Mouse (Mus musculus) thymus, postnatal 10 days (tissue): ENCODE results near the gene Xirp1.

Source experiments
- DNase-seq, 2 experiments: peaks; one replicate each; pipeline ENCODE4 v3.0.0; 2021; ENCODE audit warnings: low spot score in 2 of 2

Gene Xirp1

GRCm38 (mm10) chr9:120023086-120023811 lies at the start of gene Xirp1:
Gene Xirp1, minus strand, starts transcription at chr9:120023598.
- DNase-seq = no peak

GRCm38 (mm10) chr9:120073169-120073568 lies 49.8 kb upstream of the Xirp1 start:
- DNase-seq = peak; percentile 31 to 62

GRCm38 (mm10) chr9:120071251-120071650 lies 47.9 kb upstream of the Xirp1 start:
- DNase-seq = no peak

- no peak for DNase-seq
These were observed 46.4 kb upstream of the Xirp1 start, which contains the start of gene Cx3cr1 for GRCm38 (mm10) chr9:120069779-120070178. Gene Cx3cr1, minus strand, starts transcription at chr9:120069879.

DNA sequence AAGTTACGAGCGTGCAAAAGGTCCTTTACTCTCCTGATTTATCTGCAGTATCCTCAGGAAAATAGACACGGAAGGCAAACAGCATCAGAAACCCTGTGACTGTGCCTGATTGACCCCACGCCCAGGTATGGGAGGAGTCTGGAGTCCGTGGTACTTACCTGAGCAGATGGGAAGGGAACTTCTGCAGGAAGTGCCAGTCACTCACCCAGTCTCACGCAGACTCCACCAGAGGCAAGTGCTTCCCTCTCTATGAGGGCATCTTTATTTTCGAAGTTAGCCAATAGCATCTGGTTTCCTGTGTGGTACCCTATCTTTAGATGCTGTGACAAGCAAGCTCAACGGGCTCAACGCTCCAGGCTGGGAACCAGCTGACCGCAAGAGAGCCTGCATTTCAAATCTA lies 44.6 kb upstream of the Xirp1 start:
- DNase-seq = no peak

- DNase-seq = no peak
These were observed 44.2 kb upstream of the Xirp1 start for GRCm38 (mm10) chr9:120067609-120068008.

DNA sequence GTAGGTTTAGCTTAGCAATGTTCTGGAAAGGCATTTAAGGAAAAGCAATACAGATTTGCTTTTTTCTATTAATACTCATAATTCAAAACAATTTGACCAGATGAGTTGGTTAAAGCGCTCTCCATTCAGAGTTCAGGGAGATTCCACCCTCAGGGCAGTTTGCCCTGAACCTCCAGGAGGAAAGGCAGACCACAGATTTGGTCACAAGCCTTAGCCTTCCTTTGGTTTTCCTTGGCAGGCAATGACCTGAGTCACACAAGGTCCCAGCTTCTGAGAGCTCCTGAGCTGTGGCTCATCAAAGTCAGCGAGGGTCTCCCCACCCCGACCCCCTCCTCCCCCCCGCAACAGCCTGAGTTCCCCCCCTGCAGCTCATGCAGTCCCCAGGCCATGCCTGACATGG lies 40.9 kb upstream of the Xirp1 start:
- DNase-seq = no peak

DNA sequence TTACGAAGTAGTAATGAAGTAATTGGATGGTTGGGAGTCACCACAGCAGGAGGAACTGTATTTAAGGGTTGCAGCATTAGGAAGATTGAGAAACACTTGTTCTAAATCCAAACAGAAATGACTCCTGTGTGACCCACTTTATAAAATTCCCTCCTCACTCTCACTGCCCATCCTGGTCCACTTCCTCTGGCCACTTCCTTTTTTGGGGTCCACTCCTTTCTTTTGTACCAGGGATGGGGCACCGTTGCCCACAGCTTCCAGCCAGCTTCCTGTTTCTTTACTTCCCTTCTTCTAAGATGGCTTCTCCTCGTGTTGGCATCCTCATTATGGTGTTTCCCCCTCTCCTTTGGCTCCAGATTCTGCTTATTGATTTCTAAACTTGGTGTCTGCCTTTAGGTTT lies 35.3 kb upstream of the Xirp1 start:
- no peak for DNase-seq

DNA sequence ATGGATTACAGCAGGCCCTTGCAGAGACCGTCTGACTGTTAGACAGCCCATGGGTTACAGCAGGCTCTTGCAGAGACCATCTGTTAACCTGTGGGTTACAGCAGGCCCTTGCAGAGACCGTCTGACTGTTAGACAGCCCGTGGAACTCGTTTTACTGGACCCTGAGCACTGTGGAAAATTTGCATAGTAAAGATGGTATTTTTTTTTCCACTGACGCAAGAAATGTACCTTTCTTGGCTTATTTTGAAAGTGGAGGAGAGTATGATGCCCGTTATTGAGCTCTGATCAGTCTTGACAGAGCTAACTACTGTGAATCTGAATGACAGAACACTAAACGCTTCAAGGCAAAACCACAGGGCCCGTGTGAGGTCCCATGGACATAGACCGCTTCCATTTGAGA lies 32.8 kb upstream of the Xirp1 start:
- no peak for DNase-seq

- peak; percentile 23 to 30 for DNase-seq
These were observed 31.3 kb upstream of the Xirp1 start for GRCm38 (mm10) chr9:120054545-120055277.

DNA sequence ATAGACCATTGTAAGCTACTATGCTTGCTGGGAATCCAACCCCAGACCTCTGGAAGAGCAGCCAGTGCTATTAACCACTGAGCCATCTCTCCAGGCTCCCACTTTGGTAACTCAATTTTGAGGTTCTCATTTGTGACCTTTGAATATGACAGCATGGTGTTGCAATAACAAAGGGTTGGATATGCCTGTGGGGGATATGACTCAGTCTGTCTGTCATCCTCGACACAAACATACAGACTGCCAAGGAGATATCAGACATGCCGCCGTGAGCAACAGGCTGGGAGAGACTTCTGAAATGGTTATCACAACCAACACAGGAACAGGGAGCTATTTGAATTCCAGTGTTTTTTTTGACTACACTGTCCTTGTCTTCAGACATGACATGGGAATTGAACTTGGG lies 26.0 kb upstream of the Xirp1 start:
- no peak for DNase-seq

GRCm38 (mm10) chr9:120048495-120048894 lies 25.1 kb upstream of the Xirp1 start:
- no peak for DNase-seq

- DNase-seq = no peak
These were observed 19.7 kb upstream of the Xirp1 start for GRCm38 (mm10) chr9:120043115-120043514.

GRCm38 (mm10) chr9:120037414-120037813 lies 14.0 kb upstream of the Xirp1 start:
- DNase-seq = no peak

- DNase-seq = no peak
These were observed 11.0 kb upstream of the Xirp1 start for GRCm38 (mm10) chr9:120034375-120034774.

DNA sequence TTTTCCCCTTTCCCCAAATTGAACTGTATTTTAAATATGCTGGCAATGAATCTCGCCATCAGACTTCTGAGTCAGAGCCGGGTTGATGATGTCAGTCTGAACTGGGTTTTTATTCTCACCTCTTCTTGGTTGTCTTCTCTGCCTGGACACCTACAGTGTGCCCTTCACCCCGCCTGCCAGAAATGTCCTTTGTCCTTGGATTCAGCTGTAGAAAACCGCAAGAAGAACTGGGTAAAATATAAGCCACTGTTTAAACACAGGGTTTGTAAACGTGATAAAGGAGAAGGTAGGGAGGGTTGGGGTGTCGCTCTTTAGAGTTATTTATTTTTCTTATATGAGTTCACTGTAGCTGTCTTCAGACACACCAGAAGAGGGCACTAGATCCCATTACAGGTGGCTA lies 9.3 kb upstream of the Xirp1 start:
- DNase-seq = no peak

- peak; percentile 41 to 42 for DNase-seq
These were observed 7.0 kb upstream of the Xirp1 start for GRCm38 (mm10) chr9:120030421-120030820.

DNA sequence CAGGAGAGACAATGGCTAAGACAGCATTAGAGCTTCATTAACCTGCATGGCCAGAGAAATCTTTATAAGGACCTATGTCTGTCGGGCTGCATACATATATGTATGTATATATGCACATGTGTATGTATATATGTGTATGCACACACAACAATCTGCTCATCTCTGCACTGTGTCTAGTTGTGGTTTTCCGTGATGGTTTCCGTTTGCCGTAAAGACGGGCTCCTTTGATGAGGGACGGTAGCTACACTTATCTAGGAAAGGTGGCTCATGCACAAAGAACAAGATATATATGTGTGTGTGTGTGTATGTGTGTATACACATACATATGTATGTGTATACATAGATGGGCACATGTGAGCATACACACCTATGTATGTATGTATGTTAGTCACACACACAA lies 6.5 kb upstream of the Xirp1 start:
- DNase-seq = no peak

- DNase-seq = peak in 1 of 2 experiments; percentile 74
These were observed 4.2 kb upstream of the Xirp1 start for GRCm38 (mm10) chr9:120027401-120028151.

- DNase-seq = no peak
These were observed 1.2 kb upstream of the Xirp1 start for GRCm38 (mm10) chr9:120024625-120025024.

DNA sequence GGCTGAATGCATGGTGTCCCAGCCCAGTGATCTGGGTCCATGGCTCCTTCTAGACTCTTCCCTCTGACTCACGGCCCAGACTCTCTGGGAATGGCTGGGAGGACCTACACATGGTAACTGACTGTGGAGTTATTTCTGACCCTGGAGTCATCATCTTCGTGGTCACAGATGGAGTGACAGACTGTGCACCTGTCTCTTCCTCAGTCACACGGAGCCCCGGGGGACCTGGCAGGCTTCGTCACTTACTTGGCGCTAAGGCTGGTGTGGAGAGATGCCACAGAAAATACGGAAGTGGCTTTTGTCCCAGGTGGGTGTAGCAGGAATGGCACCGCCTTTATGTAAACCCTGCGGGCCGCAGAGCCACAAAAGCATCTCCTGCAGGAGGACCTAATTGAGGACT lies 773 bp upstream of the Xirp1 start:
- no peak for DNase-seq

DNA sequence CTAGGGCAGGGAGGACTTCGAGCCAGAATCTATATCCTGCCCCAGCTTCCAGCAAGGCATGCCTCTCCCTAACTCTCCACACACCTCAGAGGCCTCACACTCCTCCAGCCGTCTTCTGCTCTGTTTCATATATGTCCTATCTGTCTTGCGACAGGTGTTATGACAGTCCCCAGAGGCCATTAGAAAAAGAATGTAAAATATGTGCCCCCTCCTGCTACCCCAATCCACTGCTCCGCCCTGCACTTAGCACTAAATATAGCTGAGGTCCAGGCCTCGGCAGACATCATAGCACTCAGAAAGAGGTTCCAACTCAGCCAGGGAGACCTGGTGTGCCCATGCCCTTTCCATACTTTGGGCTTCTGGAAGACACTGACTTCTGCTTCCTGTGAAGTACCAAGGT lies 2.2 kb downstream of the Xirp1 start:
- DNase-seq = no peak
